ENCODE assay signal across 13 mouse cellular contexts in genomic region chr6:112810521-112810830, GRCm38 (mm10).
DNase-seq lines count a peak whose midpoint lies in the region; ATAC-seq and TF ChIP-seq lines count a peak whose summit lies in the region.
"Had no signal": no experiment of that assay in that cellular context is flagged by ENCODE, and none has a peak within 500 bp of the region (broad histone marks: within the 10 kb centered on the region; RNA-seq: fewer than 3 reads in every experiment).

No protein-coding gene starts in this region.

- no peak for TF ChIP-seq CTCF in cerebellum, adult 2 months (IDR thresholded peaks at IDR 0.05; ENCODE audit: borderline replicate concordance, insufficient read depth, low read depth, low read length)
- TF ChIP-seq CTCF in midbrain, postnatal 0 days (IDR thresholded peaks at IDR 0.05) = no peak

- H3K9ac ChIP-seq in forebrain, embryonic 11.5 days (ENCODE audit: low read length) = peak overlapping the region; percentile 45; the same call in 1 of the 2 replicates
- peak overlapping the region; percentile 26 for H3K9ac ChIP-seq in hindbrain, embryonic 14.5 days
- no peak overlapping the region for H3K9ac ChIP-seq in midbrain, postnatal 0 days (replicated peaks; ENCODE audit: low read length, poor library complexity, severe bottlenecking)
- H3K9ac ChIP-seq: heart, embryonic 15.5 days had no signal

- no peak overlapping the region for H3K4me3 ChIP-seq in cerebellum, adult 2 months (replicated peaks; ENCODE audit: insufficient read depth, low read depth, low read length)
- no peak overlapping the region for H3K4me3 ChIP-seq in forebrain, embryonic 11.5 days (ENCODE audit: low read depth, low read length)
- no peak overlapping the region for H3K4me3 ChIP-seq in hindbrain, embryonic 14.5 days (replicated peaks; ENCODE audit: low read length)
- H3K4me3 ChIP-seq in midbrain, postnatal 0 days (ENCODE audit: low read depth, low read length) = no peak overlapping the region
- H3K4me3 ChIP-seq: heart, embryonic 15.5 days had no signal

- peak overlapping the region; percentile 62 for H3K27ac ChIP-seq in cerebellum, adult 2 months (ENCODE audit: insufficient read depth, low read length)
- peak overlapping the region; percentile 97 for H3K27ac ChIP-seq in forebrain, embryonic 11.5 days (ENCODE audit: low read depth, low read length)
- H3K27ac ChIP-seq in hindbrain, embryonic 14.5 days = peak overlapping the region; percentile 92
- peak overlapping the region; percentile 82 for H3K27ac ChIP-seq in midbrain, postnatal 0 days (ENCODE audit: low read depth, low read length)
- H3K27ac ChIP-seq: heart, embryonic 15.5 days had no signal

- H3K4me2 ChIP-seq in forebrain, embryonic 11.5 days (ENCODE audit: low read depth, low read length, severe bottlenecking) = peak overlapping the region; percentile 27; the same call in 1 of the 2 replicates
- peak overlapping the region; percentile 11; the same call in 1 of the 2 replicates for H3K4me2 ChIP-seq in hindbrain, embryonic 14.5 days (replicated peaks)
- H3K4me2 ChIP-seq in midbrain, postnatal 0 days (ENCODE audit: low read depth, low read length, poor library complexity, severe bottlenecking) = no peak overlapping the region
- H3K4me2 ChIP-seq: heart, embryonic 15.5 days had no signal

- no peak for DNase-seq in cerebellum, adult 2 months
- no peak for DNase-seq in cerebellum, postnatal 25 days
- DNase-seq in forebrain, embryonic 11.5 days (ENCODE audit: low spot score) = no peak
- DNase-seq in hindbrain, embryonic 14.5 days (ENCODE audit: low spot score) = no peak
- DNase-seq in midbrain, postnatal 0 days (ENCODE audit: low spot score) = no peak
- DNase-seq in gastrocnemius, postnatal 14 days = no peak
- DNase-seq in layer of hippocampus, adult 11-12 months (ENCODE audit: low spot score) = no peak
- DNase-seq: gastrocnemius, postnatal 36 days; kidney, postnatal 25 days had no signal

- intact Hi-C loops in gastrocnemius, postnatal 14 days (cut with DNase I; ENCODE audit: low total_unique reads) = no loop called here

- no peak for TF ChIP-seq POLR2A in cerebellum, adult 2 months (IDR thresholded peaks at IDR 0.05; ENCODE audit: borderline replicate concordance, insufficient read depth, low read length)

- peaks cover 30% of the 10 kb centered on the region for H3K4me1 ChIP-seq in cerebellum, adult 2 months (ENCODE audit: control insufficient read depth, insufficient read depth, low read length)
- peaks cover 25% of the 10 kb centered on the region for H3K4me1 ChIP-seq in forebrain, embryonic 11.5 days (replicated peaks; ENCODE audit: control insufficient read depth, insufficient read depth, low read length)
- peaks cover 59% of the 10 kb centered on the region for H3K4me1 ChIP-seq in hindbrain, embryonic 14.5 days (replicated peaks; ENCODE audit: control insufficient read depth, insufficient read depth, low read length)
- H3K4me1 ChIP-seq in midbrain, postnatal 0 days (ENCODE audit: insufficient read depth, low read length) = peaks cover 24% of the 10 kb centered on the region
- H3K4me1 ChIP-seq: heart, embryonic 15.5 days had no signal

- no peaks in the 10 kb centered on the region for H3K27me3 ChIP-seq in cerebellum, adult 2 months (ENCODE audit: control insufficient read depth, insufficient read depth, low read length)
- no peaks in the 10 kb centered on the region for H3K27me3 ChIP-seq in forebrain, embryonic 11.5 days (ENCODE audit: control insufficient read depth, insufficient read depth, low read length)
- H3K27me3 ChIP-seq in hindbrain, embryonic 14.5 days (ENCODE audit: control insufficient read depth, insufficient read depth, low read length) = no peaks in the 10 kb centered on the region
- H3K27me3 ChIP-seq in midbrain, postnatal 0 days (ENCODE audit: insufficient read depth, low read length) = no peaks in the 10 kb centered on the region
- H3K27me3 ChIP-seq: heart, embryonic 15.5 days had no signal

- no peaks in the 10 kb centered on the region for H3K9me3 ChIP-seq in forebrain, embryonic 11.5 days (ENCODE audit: control insufficient read depth, low read length)
- H3K9me3 ChIP-seq in hindbrain, embryonic 14.5 days (ENCODE audit: control insufficient read depth, low read length) = no peaks in the 10 kb centered on the region
- H3K9me3 ChIP-seq in midbrain, postnatal 0 days (ENCODE audit: low read length) = no peaks in the 10 kb centered on the region
- H3K9me3 ChIP-seq: heart, embryonic 15.5 days had no signal

- H3K36me3 ChIP-seq in forebrain, embryonic 11.5 days (ENCODE audit: control insufficient read depth, insufficient read depth, low read length) = peaks cover 3% of the 10 kb centered on the region; the same call in 1 of the 2 replicates
- no peaks in the 10 kb centered on the region; the same call in none of the 2 replicates for H3K36me3 ChIP-seq in hindbrain, embryonic 14.5 days (replicated peaks; ENCODE audit: control insufficient read depth, insufficient read depth)
- peaks cover 3% of the 10 kb centered on the region; the same call in 1 of the 2 replicates for H3K36me3 ChIP-seq in midbrain, postnatal 0 days (ENCODE audit: insufficient read depth, low read length)
- H3K36me3 ChIP-seq: heart, embryonic 15.5 days had no signal

- ATAC-seq in forebrain, embryonic 11.5 days (replicated peaks; ENCODE audit: low FRiP score) = no peak
- no peak for ATAC-seq in hindbrain, embryonic 14.5 days (ENCODE audit: low FRiP score)
- ATAC-seq in midbrain, postnatal 0 days (ENCODE audit: low FRiP score) = no peak
- no peak for ATAC-seq in inflammation-experienced regulatory T-cells, adult 6 months
- ATAC-seq: intestine, embryonic 16.5 days; lung, postnatal 0 days had no signal

- WGBS in cerebellum, adult 2 months = 63% methylated on average over 4 of the region's 4 CpGs
- 43% methylated on average over 4 of the region's 4 CpGs for WGBS in forebrain, embryonic 11.5 days
- 47% methylated on average over 4 of the region's 4 CpGs for WGBS in hindbrain, embryonic 14.5 days
- 46% methylated on average over 4 of the region's 4 CpGs for WGBS in midbrain, postnatal 0 days
